ENCODE assay signal across 8 mouse cellular contexts in the genomic region with DNA sequence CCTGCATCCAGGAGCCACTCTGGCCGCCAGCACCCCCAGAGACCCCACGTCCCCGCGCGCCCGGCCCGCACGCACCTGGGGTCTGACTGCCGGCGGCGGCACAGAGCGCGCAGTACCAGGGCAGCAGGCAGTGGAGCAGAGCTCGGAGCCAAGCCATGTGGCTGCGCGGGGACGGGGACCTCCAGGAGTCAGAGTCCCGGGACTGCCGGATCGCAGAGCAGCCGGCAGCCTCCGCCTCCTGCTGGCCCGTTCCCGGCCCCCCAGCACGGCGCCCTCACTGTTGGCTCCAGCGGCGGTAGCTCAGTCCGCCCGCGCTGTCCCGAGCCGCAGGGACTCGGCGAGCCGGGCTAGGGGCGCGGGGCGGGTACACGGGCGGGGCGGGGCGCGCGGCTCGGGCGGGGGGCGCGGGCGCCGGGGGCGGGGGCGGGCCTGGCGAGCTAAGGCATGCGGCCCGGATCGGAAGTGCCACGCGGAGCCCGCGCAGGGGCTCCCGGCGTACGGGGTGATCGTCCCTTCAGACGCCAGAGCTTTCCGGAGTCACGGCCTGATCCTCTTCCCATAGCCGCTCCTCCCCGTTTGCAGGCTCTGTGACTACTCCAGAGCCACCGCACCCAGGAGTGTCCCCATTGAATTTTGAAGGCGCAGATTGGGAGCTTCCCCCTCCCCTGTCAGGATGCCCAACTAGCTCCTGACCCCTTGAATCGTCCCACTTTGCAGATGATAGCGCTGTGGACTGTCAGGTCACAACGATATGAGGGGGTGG. TPM values are rescaled to one million over a fixed set of nuclear protein-coding genes. Genes with fewer than 3 reads are reported as not detected.
DNase-seq lines count a peak whose midpoint lies in the region; ATAC-seq and TF ChIP-seq lines count a peak whose summit lies in the region.

Gene Adamts14, minus strand, starts transcription at position 358 of the 763 bp plus-strand sequence.

- ATAC-seq in midbrain, embryonic 14.5 days (ENCODE audit: low FRiP score, low TSS enrichment), result peak; percentile 55; the same call in 1 of the 2 replicates
- no peak for ATAC-seq in erythroblast, adult 5-6 weeks (replicated peaks; ENCODE audit: low FRiP score, poor library complexity, severe bottlenecking)

- H3K36me3 ChIP-seq in midbrain, embryonic 14.5 days (ENCODE audit: control insufficient read depth, insufficient read depth, low read length), result no peaks in the 10 kb centered on the region

- TF ChIP-seq POLR2A in lung, adult 2 months (IDR thresholded peaks at IDR 0.05; ENCODE audit: borderline replicate concordance, extremely low read depth, low read depth, low read length), result no peak

- H3K27me3 ChIP-seq in midbrain, embryonic 14.5 days (ENCODE audit: control insufficient read depth, insufficient read depth, low read length), result peaks cover 28% of the 10 kb centered on the region

- no peak for DNase-seq in lung, adult 2 months
- DNase-seq in lung, postnatal 36 days, result no peak
- DNase-seq in adrenal gland, postnatal 25 days, result peak; percentile 38
- peak; percentile 19 for DNase-seq in heart, adult 8-10 months (ENCODE audit: low spot score)
- DNase-seq in kidney, postnatal 14 days, result peak; percentile 63
- DNase-seq in midbrain, embryonic 14.5 days, result peak; percentile 66
- DNase-seq in spleen, adult 18-20 months, result no peak

- H3K9ac ChIP-seq in midbrain, embryonic 14.5 days (replicated peaks; ENCODE audit: low read length), result peak within 1 kb of the TSS; percentile 59

- no peak within 1 kb of the TSS for H3K27ac ChIP-seq in midbrain, embryonic 14.5 days (replicated peaks; ENCODE audit: low read depth, low read length)

- peaks cover 4% of the 10 kb centered on the region; the same call in 1 of the 2 replicates for H3K4me1 ChIP-seq in lung, adult 2 months (ENCODE audit: control insufficient read depth, insufficient read depth, low read length)
- H3K4me1 ChIP-seq in midbrain, embryonic 14.5 days (ENCODE audit: control insufficient read depth, insufficient read depth, low read length), result 0 out of 2 replicates have a peak, but pooled peaks cover 4% of the 10 kb centered on the region

- WGBS in lung, adult 2 months, result 1% methylated on average over 69 of the region's 75 CpGs
- 1% methylated on average over 75 of the region's 75 CpGs for WGBS in midbrain, embryonic 14.5 days

- no peak for TF ChIP-seq CTCF in lung, adult 2 months (IDR thresholded peaks at IDR 0.05; ENCODE audit: insufficient read depth, low read length)

- H3K4me3 ChIP-seq in lung, adult 2 months (replicated peaks; ENCODE audit: extremely low read depth, low read depth, low read length), result peak within 1 kb of the TSS; percentile 13
- H3K4me3 ChIP-seq in midbrain, embryonic 14.5 days (replicated peaks; ENCODE audit: low read depth, low read length), result peak within 1 kb of the TSS; percentile 48

- peak within 1 kb of the TSS; percentile 94 for H3K4me2 ChIP-seq in midbrain, embryonic 14.5 days (ENCODE audit: low read length)

- H3K9me3 ChIP-seq in midbrain, embryonic 14.5 days (ENCODE audit: control insufficient read depth, low read length), result no peaks in the 10 kb centered on the region

RNA-seq across cellular contexts. Expression of gene Adamts14, which starts in this region (rescaled TPM):
- 3.6 TPM in 2 replicates for polyA plus RNA-seq in lung, adult 2 months (2012; rRNA removed)
- total RNA-seq in adrenal gland, postnatal 25 days (2021), result 2.8 TPM in 2 replicates
- 1 to 10 TPM in 2 of 4 experiments, under 1 TPM in 2; 0.69 to 1.3 (median 0.96) TPM for total RNA-seq in heart, adult 8-10 months (2022)
- 0.15 and 0.22 TPM in 2 replicates for polyA plus RNA-seq in midbrain, embryonic 14.5 days (2014; fragmentation: Nextera tagmentation; extraction: Ambion mirVana)
- 0.21 TPM in 1 of 2 replicates, not detected in the other for total RNA-seq in erythroblast, adult 5-6 weeks (2015; ENCODE audit: low replicate concordance)
- not detected in 2 replicates for total RNA-seq in erythroblast, adult 5-6 weeks (2017; ENCODE audit: low replicate concordance)

Comparison
In these comparisons a context has a peak if more than half of its experiments do, and no peak if none do; other contexts are left out.
1. Peak in DNase-seq, ATAC-seq, H3K4me3 ChIP-seq, H3K9ac ChIP-seq and H3K4me2 ChIP-seq in midbrain, embryonic 14.5 days; RNA of the gene not detected or under 1 TPM.
2. DNase-seq: peak in adrenal gland, postnatal 25 days (single experiment), heart, adult 8-10 months (single experiment) and kidney, postnatal 14 days (single experiment); none in lung, adult 2 months (single experiment), lung, postnatal 36 days (single experiment) and spleen, adult 18-20 months (0 of 2).